Mouse (Mus musculus): ENCODE measurements at regions not wholly inside any gene's neighbourhood (a gene's known extent, or its start where the extent isn't known, plus 50 kb on each side); places are given as distances from the start of the nearest gene placed in this dataset.
A peak's percentile ranks its signal among the peaks of the same experiment; 100 is the strongest.
"Not testable (repeated sequence)": the region's sequence is repeated elsewhere in the genome, so short reads cannot be mapped to it uniquely, and the experiment has no call there.

DNA sequence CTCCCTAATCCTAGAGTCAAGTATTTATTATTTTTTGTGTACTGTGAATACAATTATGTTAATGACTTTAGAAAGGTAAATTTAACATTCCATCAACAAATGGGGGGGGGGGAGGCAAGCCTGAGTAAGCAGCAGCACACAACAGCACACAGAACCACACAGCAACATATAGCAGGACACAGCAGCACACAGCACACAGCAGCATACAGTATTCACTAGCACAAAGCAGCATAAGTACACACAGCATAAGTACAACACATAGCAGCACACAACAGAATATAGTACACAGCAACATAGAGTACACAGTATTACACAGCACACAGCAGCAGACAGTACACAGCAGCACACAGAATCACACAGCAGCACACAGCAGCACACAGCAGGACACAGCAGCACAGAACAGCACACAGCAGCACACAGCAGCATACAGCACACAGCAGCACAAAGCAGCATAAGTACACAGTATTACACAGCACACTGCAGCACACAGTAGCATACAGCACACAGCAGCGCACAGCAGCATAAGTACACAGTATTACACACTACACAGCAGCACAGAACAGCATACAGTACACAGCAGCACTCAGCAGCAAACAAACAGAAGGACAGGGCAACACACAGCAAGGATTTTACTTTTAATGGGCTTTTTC, 605.7 kb downstream of the Tbl1xr1 start:
- ATAC-seq (ENCODE audit: low TSS enrichment), result no peak

DNA sequence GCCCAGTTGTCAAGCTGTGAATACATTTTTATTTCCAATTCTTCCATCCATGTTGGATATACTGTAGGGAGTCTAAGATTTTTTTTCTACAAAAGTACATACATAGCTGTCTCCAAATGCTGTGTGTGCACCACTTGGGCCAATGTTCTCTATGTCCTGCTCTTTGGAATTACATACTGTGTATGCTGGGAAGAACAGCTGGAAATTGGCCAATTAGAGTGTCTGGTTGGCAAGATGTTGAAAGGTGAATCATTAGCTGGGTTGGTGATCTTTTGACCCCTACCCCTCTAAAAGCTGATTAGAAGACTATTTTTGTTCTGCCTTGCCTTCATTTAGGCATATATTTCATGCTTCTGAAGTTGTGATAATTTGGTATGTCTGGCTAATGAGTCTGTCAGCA, 622.9 kb downstream of the Tbl1xr1 start:
- no peak for ATAC-seq (ENCODE audit: low TSS enrichment)

DNA sequence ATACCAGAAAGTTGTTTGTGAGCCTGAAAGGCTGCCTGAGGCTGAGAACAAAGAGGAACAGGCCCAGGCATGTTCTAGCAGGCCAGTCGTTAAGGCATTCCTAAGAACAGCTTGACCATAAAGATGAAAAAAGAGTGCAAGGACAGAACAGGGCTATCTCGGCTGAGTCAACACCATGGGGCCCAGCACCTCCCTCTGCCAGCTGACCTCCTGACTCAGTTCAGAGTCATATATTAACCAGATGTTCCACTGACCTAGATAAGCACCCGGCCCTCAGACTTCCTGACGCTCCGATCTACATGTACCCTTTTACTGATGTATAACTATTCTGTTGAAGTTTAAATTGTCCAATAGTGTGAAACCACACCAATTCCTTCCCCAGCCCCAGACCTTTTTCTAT, 625.0 kb downstream of the Tbl1xr1 start:
- not testable (repeated sequence) for ATAC-seq (ENCODE audit: low TSS enrichment)

DNA sequence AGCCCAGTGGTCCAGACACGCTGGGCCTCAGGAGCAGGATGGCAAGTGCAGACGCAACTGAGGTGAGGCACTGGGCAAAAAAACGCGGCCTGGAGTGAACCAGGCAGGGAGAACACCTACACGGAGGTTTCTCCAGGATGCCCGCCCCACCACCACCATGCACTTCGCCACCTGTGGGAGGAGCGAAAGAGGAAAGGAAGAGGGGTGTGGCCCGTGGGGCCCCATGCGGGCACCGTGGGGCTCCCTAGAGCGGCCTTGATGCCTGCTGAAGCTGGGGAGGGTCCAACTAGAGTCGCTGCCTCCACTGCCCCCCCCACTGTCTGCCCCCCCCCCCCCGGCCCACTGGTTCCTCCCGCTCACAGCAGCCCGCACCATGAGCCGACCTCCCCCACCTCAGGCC, 629.2 kb downstream of the Tbl1xr1 start:
- ATAC-seq (ENCODE audit: low TSS enrichment), result no peak

DNA sequence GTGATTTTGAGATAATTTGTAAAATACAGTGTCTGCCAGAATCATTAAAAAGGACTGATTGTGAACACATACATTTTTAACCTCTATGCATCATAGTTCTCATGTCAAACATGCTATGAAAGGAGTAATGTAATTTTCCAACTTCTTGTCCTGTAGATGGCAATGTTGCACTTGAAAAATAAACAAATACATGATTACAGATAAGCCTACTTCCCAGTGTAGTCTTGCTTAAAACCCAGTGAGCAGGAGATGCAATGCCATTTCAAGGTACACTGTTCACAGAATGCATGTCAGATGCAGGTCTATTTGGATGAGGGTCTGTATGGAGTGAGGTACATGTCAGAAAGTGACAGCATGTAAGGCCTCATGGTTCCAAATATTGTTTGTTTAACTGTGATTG, 668.6 kb downstream of the Tbl1xr1 start:
- ATAC-seq (ENCODE audit: low TSS enrichment), result peak; percentile 90

All from frontal cortex, adult (tissue).